Mouse (Mus musculus) cerebellum, postnatal 36 days (tissue): ENCODE measurements at regions not wholly inside any gene's neighbourhood (a gene's known extent, or its start where the extent isn't known, plus 50 kb on each side); places are given as distances from the start of the nearest gene placed in this dataset.
A peak's percentile ranks its signal among the peaks of the same experiment; 100 is the strongest.

ENCODE experiments used
- DNase-seq, 2 experiments: peaks; one replicate each; pipeline ENCODE4 v3.0.0; 2021 to 2022; ENCODE audit warnings: mixed read lengths in 2 of 2

DNA sequence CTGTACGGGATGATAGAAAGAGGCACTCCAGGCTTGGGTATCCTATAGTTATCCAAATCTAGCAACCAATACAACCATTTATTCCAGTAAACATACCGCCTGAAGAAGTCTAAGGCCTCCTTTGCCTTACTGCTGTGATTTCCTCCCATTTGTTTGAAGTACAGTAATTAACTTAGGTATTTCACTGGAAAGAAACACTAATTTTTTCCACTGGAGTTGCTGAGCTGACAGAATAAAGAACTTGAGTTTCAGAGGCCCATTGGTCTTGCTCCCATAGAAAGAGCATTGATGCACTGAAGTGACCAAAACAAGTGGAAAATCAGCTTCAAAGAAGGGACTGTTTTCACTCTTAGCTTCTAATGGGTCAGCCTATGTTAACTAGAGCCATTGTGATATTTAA is 1100.8 kb upstream of the Gm7489 start:
- no peak for DNase-seq

DNA sequence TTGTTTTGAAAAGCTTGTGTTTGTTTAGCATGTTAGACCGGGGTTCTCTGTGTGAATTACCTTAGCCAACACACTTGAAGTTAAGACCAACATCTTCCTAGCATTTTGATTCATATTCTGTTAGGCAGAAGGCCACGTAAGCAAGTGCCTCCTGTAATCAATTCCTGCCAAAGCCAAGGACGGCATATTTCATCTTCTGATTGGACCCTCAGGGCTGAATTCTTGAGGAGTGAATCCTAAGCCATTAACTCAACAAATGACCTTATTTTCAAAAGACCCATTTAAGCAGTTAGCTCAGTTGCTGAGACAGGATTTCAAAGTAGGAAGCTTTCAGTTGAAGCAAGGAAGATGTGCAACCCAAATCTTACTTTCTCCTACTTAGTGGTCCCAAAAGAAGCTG is 1099.5 kb upstream of the Gm7489 start:
- no peak for DNase-seq

DNA sequence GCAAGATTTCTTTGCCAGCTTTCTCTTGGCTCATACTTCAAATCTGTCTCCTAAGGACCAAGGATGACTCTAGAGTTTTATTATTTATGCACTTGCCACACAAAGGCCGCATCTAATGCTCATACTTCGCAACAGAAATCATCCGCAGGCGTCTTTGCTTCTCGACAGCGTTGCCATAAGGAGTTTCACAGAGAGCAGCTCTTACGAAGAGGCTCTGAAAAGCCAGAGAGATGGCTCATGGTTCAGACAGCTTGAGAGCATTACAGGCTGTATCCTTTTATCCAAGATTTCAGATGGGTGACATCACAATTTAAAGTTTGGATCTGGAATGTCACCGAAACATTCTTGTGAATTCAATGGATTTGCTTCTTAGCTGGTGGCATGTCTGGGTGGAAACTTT is 1098.7 kb upstream of the Gm7489 start:
- DNase-seq = no peak

DNA sequence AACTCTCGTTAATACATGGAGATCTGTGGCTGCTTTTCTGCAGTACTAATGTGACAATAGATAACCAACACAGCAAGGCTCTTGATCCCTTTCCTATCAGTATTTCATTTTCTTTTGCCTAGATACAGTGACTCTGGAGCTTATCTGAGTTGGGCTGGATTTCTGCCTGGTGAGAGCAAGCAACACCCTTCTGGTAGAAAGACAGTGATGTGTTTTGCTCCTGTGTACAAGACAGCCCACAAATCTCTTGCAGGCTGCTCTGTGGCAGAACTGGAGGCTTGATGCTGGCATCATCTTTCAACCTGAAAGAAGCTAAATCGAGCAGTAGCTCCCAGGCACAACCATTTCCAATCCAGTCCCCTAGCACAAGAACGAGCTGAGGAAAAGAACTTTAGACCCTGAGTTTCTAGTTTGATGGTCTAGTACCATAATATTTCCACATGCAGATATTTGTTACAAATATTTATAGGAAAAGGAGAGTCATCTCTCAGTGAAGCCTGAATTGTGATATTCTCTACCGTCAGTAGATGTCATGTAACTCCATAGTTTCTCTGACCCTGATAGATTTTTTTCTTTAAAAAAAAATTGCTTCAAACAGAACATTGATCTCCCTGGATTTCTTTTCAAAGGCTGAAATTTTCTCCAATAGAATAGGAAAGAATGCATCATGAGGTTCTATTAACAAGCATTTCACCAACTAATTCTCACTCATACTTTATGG is 1079.1 kb upstream of the Gm7489 start:
- DNase-seq = no peak

DNA sequence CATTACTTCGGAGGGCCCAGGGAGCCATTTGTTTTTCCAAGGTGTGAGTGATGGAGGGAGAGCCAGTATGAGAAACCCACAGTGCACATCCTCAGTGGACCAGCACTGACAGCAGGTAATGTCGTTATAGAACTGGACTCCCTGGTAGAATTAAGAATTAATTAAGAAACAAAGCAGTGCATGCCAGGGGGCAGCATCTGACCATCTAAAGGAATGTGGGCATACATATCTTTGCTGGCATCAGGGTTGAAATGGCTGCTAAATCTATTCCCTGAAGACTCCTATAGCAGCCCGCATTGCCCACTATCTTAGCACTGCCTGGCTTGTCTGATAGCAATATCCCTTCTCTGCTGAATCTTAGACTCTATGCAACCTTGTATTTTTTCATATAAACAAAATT is 1076.1 kb upstream of the Gm7489 start:
- peak; percentile 14 to 27 for DNase-seq

DNA sequence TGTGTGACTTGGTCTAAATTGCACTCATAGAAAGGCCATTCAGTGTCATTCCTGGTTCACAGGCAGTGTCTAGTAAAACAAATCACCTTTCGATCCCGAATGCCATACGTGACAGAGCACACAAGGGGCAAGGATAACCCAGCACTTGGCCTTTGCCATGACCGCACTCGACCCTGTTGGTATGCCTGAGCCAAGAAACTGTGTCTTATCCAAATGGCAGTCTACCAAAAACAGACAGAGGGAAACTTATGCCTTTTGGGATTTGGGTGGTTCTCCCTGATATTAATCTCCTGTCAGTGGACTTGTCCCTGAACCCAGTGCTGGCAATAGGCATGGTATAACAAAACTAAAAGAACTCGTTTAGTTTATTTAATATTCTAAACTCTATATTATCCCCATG is 1063.9 kb upstream of the Gm7489 start:
- DNase-seq = no peak

DNA sequence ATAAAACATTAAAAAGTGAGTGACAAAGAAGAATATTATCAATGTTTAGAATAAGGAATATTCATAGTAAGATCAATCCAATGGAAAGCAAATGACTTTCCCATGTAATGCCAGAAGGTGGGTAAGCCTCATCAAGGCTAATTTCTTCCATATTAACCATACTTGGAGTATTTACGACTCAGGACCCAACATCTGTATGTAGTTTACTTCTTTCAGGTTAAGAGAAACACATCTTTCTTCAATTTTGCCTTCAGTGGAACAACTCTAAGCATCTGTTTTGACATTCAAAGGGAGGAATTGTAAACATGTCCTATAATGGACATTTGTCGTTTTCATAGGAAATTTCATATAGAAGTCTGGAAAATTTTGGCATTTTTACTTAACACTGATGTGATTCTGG is 1047.8 kb upstream of the Gm7489 start:
- DNase-seq = no peak

DNA sequence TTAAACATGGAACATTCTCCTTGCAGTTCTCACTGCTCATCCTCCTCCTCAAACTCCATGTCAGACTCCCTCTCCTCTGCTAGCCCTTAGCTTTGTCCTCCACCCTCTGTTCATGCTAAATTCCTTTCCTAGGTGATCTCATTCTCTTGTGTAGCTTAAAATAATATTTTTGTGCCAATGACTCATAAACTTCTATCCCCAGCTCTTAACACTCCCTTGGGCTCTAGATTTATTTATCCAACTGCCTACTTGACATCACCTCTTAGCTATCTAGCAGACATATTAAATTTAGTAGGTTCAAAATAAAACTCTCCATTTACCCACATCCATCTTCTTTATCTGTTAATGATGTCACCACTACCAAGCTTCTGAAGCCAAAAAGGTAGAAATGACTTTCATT is 1036.6 kb upstream of the Gm7489 start:
- no peak for DNase-seq

DNA sequence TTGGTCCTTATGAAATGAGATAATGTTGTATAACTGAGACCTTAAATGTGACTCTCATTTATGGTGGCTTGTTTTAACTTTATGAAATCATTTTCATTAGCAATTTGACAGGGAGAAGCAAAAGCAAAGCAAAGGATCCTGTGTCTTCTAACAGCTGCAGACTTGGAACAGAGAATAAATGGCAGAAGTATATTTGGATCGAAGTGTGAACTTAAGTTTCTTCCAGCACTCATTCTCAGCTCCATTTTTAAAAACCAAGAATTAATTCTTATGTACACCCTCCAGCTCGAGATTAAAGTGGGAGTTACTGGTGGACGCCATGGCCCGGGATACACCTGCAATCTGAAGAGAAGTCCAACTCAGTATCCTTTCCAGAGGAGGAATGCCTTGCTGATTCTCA is 1026.0 kb upstream of the Gm7489 start:
- DNase-seq = no peak

DNA sequence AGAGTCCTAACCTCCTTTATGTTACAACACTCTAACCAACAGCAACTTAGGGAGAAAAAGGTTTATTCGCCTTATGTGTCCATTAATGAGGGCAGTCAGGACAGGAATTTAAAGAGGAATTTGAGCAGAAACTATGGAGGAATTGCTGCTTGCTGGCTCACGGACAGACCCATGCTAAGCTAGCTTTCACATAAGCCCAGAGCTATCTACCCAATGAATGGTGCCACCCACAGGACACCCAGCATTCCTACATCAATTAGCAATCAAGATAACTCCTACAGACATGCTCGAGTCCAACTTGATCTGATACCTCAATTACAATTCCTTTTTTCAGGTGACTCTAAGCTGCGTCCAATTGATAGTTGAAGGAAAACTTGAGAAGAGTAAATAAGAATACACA is 1021.2 kb upstream of the Gm7489 start:
- no peak for DNase-seq

DNA sequence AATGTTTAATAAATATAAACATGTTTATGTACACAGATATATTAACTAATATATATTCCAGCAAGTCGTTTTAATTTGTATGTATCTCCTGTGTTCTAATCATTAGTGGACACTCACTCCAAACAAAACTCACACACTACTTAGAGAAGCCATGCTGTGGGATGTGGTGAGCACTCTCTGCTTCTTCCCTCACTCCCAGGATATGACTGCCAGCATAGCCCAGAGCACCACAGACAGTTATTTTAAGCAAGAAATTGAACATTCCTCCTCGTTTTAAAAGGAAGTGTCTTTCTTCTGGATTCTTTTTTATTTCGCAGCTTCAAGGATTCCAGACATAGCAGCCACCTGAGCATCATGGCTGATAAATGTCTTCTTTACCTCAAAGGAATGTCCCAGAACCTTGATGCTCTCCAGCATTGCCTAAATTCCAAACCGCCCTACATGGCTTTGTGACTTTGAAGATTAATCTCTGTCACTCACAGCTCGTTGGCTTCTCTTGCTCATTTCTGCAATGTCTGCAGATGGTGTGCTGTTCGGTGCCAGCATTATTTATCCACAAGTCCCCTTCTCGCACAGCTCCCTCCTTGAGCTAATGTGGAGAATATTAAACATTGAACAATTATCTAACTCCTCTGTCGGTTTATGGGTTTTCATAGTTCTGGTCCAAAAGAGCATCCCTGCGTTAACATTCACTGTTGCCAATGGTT is 992.3 kb upstream of the Gm7489 start:
- peak in 1 of 2 experiments; percentile 3 for DNase-seq

DNA sequence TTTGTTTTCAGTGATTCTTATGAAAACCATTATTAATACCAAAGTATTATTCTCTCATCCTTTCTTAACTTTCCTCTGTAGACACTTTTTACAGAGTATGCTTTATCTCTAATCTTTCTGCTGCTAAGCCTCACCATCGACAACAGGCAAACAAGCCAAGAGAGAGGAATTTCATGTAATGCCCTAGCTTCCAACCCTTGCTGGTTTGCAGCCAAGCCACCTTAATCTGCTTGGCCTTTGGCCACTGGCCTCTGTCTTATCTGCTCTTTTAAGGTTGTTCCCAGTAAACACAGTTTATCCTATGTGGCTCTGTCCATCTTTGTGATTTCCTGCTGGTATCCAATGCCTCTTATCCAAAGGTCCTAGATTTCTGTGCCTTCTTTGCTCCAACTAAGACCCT is 986.6 kb upstream of the Gm7489 start:
- DNase-seq = peak in 1 of 2 experiments; percentile 4

DNA sequence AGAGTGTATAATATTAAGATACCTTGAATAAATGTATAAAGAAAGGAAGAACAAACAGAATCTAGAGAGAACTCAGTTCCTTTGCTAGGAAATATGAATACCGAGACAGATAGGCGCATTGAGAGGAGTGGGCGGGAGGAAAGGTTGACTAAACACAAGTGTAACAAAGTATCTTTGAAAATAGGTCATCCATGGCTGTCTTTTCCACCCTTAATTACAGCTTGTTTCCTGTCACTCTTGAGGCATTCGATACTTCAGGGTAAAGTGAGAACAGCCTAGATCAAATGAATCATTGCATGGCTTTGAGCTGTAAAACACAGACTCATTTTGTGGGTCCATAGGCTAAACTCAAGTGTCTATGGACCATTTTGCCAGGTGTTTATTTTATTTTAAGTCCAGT is 985.3 kb upstream of the Gm7489 start:
- DNase-seq = no peak

DNA sequence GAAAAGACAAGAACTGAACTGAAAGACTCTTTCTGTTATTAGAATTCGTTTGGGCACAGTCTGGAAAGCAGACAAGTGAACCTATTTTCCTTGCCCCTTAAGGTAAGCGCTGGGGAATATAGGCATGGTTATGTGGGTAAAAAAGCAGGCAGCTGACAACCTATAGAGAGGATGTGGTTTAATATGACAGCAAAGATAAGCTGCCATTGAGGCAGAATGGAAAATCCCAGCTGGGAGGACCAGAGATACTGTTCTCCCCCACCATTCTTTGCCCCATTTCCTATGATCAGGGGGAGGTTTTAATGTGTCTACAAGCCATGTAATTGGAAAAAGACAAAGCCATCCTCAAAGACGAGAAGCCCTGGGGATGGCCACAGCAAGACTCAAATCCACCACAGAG is 984.9 kb upstream of the Gm7489 start:
- no peak for DNase-seq

DNA sequence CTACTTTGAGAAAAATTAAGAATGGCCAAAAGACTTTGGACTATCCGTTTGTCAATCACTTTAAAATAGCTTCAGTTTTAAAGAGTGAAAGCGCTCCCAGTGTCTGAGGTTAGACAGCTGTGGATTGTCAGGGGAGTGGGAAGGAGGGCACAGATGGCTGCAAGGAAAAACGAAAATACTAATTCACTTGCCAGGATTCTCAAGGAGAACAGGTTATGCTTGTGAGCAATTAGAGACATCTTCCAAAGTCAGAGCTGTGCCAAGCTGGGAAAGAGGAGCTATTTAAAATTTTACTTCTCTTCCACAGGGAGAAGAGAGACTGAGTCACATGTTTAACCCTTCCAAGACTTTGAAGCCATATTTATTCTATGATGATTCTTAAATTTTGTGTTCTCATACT is 979.5 kb upstream of the Gm7489 start:
- no peak for DNase-seq

DNA sequence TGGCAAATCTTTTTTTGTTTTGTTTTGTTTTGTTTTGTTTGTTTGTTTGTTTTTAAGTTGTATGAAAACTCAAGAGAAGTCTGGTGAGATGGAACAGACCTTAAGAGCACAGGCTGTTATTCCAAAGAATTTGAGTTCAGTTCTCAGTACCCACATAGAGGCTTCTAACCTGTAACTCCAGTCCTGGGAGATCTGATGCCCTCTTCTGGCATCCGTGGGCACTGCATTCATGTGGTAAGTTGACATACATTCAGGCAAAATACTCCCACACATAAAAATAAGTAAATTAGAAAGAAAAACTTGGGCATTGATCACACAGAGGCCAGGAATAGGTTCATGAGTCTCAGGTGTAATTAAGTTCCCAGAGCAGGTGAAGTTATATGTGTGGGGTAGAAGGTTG is 977.5 kb upstream of the Gm7489 start:
- no peak for DNase-seq

DNA sequence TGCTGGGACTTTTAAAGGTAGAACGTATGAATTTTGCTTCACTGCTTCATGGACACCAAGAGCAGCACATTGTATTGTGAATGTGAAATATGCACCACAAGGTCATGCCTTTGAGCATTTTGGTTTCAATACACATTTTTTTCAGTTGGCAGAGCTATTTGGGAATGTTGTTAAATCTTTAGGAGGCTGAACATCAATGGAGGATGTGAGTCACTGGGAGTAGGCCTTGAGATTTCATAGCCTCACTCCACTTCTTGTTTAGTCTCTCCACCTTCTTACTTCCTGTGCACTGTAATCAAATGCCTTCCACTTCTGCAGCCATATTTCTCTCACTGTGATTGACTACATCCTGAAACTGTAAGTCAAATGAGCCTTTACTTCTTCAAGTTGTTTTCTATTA is 962.4 kb upstream of the Gm7489 start:
- no peak for DNase-seq

DNA sequence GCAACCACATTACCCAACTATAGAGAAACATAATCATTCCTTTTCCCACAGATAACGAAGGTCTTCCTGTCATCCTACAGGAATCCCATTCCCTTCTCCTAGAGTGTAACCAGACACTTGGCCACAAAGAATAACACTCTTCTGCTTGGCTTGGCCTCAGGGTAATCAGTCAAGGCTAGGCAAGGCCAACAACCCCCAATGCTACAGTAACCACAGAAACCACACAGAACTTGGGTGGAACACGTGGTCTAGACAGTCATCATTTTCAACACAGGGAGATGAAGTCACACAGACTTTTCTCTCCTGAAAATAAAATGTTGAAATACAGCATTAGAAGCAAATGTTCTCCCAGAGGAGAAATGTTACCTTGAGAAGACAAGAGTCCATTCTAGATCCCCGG is 956.3 kb upstream of the Gm7489 start:
- DNase-seq = no peak

DNA sequence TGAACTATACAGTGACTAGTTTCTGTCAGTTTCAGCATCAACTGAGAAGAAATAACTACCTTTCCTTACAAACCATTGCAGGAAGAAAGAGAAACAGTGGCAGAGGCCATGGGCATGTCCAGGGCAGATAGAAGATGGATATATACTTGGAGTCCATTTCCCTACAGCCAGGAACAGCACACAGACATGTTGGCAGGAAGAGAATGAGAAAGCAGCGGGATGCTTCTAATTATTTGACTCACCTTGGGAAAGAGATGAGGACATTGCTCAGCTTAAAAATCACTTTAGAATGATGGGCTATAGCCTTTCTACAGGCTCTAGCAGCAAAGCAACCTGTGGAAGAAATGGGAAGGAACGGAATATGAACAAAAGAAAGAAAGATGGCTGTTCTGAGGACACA is 947.6 kb upstream of the Gm7489 start:
- peak; percentile 6 to 18 for DNase-seq

DNA sequence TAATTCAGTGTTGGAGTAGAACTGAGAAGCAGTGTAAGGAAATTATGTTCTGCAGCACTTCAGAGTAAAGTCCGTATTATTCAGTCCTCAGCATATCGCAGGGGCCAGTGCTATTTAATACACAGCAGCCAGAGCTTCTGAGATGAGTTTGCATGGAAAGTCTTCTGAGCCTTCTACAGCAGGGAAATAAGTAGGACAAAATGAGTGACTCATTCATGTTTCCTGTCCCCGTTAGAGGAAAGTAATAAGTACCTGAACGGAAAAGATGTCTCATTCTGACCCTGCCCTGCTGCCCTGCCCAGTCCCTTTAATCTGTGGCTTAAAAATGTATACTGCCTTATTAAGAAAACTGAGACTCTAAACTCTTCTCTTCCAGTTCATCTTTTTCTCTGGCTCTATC is 940.1 kb upstream of the Gm7489 start:
- no peak for DNase-seq

DNA sequence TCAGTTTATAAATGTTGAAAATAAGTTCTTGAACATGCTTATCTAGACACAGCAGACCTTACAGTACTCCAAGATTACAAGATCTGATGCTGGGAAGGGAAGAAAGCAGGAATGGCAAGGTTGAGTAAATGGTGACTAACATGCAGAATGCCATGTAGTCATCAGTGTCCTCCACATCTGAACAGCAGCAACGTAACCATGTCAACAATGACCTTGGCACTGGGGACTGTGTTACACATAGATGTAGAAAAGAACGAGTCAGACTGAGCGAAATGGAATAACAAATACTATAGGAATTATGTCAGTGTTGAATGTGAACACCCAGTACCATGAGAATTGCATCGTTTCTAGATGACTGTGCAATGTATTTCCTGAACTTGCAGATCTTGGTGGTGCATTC is 936.5 kb upstream of the Gm7489 start:
- DNase-seq = no peak

DNA sequence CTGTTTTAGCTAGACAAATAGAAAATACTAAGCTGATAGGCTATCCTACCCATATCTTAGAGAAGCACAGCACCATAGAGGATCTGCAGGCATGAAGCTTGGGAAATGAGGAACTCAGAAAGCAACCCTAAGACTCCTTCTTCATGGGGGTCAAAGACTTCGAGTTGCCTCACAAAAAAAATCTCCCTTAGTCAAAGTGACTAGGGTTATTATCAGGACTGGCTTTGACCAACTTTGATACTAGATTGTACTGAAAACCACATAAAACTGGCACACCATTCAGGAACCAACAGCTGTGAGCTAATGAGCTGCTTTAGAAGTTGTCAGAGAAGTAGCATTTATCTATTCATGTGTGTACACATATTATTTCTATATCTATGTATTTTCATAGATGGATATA is 931.2 kb upstream of the Gm7489 start:
- no peak for DNase-seq

DNA sequence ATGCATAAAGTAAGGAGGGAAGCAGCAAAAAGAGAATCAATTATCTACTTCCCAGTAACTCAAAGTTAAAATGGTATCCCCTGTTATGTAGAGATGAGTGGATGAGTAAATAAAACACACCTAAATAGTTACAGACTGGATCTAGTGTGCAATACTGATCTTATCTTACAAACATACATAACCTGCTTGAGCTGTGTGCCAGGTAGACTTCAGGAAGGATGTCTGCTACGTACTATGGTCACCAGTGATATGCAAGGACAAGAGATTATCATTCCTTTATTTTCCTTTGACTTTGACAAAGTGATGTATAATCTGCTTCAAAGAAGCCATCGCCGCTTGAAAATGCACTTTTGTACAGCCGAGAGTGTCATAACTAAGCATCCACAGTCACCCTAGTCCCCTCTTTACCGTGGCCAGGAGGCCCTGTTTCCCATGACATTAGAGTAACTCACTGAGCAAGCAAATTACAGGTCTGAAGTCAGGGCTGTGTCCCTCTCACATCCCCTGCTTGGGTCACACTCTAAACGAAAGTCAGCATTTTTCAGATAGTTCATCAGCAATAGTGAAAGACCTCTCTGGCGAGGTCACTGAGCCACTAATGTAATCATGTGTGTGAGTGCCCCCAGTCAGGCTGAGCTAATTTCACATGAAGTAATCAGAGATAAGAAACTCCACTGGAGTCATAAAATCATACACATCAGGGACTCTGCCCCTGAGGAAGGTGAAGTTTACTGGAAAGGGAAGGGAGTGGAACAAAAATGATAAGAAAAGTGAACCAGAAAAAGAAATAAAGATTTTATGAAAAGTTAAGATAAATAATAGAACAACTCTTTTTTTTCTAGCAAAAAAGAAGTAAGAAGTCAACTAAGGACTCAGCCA is 929.8 kb upstream of the Gm7489 start:
- no peak for DNase-seq

DNA sequence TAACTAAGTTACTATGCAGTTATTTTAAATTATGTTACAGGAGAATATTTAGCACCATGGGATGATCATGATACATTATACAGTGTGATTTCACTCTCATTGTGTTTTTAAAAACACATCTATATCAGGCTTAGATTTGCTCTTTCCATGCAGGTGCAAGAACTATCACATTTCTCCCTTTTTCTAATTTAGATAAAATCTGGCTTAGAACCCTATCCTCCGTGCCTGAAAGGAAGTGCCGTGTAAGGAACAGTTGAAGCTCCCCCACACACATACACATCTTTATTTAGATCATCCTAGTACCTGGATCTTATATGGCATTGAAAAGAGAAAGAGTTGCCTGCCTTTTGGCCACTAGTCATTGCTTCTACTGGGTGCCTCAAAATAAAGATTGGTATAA is 925.0 kb upstream of the Gm7489 start:
- DNase-seq = no peak
